Mouse (Mus musculus) cerebellum, adult 2 months (tissue): ENCODE measurements at regions not wholly inside any gene's neighbourhood (a gene's known extent, or its start where the extent isn't known, plus 50 kb on each side); places are given as distances from the start of the nearest gene placed in this dataset.

Source experiments
- CTCF ChIP-seq: fragments of 200-500 bp; IDR thresholded peaks from 2 replicates; pipeline ENCODE4 v1.5.1; 2011; ENCODE audit warnings: low read depth, mild to moderate bottlenecking, control low read depth, low read length, moderate library complexity, borderline replicate concordance; ENCODE audit not compliant: insufficient read depth
- POLR2A ChIP-seq: fragments of 200-500 bp; IDR thresholded peaks from 2 replicates; pipeline ENCODE4 v1.6.1; 2011; ENCODE audit warnings: low read length, control low read depth, borderline replicate concordance; ENCODE audit not compliant: insufficient read depth

- no peak for TF ChIP-seq POLR2A
- no peak for TF ChIP-seq CTCF
Measured at GRCm38 (mm10) chr9:9547121-9547520, 308.2 kb upstream of the Arhgap42 start.
